Mouse (Mus musculus): ENCODE measurements around the gene Clrn3. TPM values are rescaled to one million over a fixed set of nuclear protein-coding genes. Genes with fewer than 3 reads are reported as not detected.
"Not testable (repeated sequence)": the region's sequence is repeated elsewhere in the genome, so short reads cannot be mapped to it uniquely, and the experiment has no call there.

Clrn3 gene
- polyA plus RNA-seq, 1 experiment from 2014 or later: not detected

DNA sequence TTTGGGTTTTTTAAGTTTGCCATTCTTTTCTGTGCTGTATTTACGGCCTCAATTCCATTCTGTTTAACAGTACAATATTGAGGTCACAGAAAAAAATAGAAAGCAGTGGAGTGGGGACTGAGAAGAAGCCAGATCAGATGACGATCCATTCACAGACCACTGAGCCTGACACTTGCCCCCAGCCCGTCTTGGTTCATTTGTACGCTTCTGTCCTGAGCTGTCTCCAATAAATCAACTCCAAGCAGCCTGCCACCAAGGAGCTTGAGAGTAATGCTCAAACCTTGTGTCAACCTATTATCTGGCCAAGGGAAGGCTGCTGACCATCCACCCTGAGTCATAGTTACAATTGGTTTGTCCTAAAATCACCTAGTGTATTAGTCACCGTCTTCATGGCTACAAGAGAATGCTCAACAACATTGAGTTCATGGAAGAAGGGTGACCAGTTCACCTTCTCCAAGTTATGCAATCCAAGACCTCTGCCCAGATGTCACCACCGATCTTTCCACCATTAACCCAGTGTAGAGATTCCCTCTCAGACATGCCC is 4.0 kb downstream of the Clrn3 start:
- no peaks in the 10 kb centered on the region for H3K4me1 ChIP-seq (replicated peaks; ENCODE audit: control insufficient read depth, insufficient read depth, low read length)
- H3K27ac ChIP-seq (ENCODE audit: low read length): no peak overlapping the region
- H3K36me3 ChIP-seq (ENCODE audit: control insufficient read depth, insufficient read depth): no peaks in the 10 kb centered on the region
- H3K4me2 ChIP-seq (ENCODE audit: low read length): no peak overlapping the region
- 90% methylated on average over 6 of the region's 6 CpGs for WGBS
- H3K4me3 ChIP-seq (replicated peaks; ENCODE audit: low read length): no peak overlapping the region
- H3K9ac ChIP-seq (replicated peaks; ENCODE audit: low read depth, low read length): no peak overlapping the region
- H3K27me3 ChIP-seq (replicated peaks; ENCODE audit: control insufficient read depth, insufficient read depth, low read length): no peaks in the 10 kb centered on the region
- no peaks in the 10 kb centered on the region for H3K9me3 ChIP-seq (ENCODE audit: control insufficient read depth, low read length)
- ATAC-seq: no peak

DNA sequence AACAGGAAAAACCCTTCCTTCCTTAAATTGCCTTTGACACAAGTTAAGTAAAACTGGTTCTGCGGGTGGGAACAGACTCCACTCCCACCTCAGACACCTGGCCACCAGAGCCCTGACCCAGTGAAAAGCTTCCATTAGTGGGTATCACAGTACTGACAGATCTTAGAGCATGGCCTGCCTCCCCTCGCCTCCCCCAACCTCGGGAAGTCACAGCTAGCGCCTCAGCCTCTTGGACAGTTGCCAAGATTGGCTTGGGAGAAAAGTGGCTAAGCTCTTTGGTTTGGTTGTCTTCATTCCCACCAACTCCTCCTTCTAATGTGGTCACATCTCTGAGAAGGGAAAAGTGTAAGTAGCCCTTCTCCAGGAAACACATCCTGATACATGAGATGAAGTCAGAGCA is 4.5 kb downstream of the Clrn3 start:
- Histone ChIP-seq H3K4me2 (ENCODE audit: low read length) (no peak overlapping the region), H3K4me1 (replicated peaks; ENCODE audit: control insufficient read depth, insufficient read depth, low read length) (no peaks in the 10 kb centered on the region), H3K27me3 (replicated peaks; ENCODE audit: control insufficient read depth, insufficient read depth, low read length) (no peaks in the 10 kb centered on the region), H3K36me3 (ENCODE audit: control insufficient read depth, insufficient read depth) (no peaks in the 10 kb centered on the region), H3K4me3 (replicated peaks; ENCODE audit: low read length) (no peak overlapping the region), H3K9ac (replicated peaks; ENCODE audit: low read depth, low read length) (no peak overlapping the region), H3K9me3 (ENCODE audit: control insufficient read depth, low read length) (no peaks in the 10 kb centered on the region), H3K27ac (ENCODE audit: low read length) (no peak overlapping the region)
- 31% methylated on average over 4 of the region's 4 CpGs for WGBS
- ATAC-seq: no peak

DNA sequence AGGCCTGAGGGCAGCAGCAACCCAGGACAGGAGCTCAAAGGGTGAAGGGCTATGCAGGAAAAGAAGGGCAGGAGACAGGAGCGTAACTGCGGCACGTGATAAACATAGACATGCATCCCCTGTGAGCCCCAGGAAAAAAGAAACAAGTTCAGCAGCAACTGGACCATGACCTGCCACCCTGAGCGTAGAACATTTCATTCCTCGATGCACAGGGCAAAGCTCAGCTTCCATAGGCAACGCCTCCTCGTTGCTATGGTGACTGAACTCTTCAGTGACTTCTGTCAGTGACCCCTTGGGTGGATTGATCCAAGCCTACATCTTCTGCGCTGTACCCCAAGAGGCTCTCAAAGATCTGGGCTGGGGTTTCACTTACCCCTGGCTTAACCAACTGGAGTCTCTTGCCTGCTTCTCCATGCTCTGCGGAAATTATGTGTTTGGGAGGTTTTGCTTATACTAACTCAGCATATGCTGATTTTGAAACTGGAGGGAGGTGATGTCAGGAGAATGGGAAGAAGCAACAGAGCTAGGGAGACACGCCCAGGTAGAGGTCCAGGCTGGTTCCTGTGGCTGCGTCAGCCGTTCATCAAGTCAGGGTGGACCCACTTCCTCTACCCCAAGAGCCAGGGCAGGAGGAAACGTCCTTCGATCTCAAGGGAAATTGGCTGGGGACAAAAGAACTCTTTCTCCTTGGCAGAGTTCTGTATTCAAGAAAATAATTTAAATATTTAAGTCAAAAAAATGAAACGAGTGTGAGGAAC is 6.5 kb downstream of the Clrn3 start:
- Histone ChIP-seq H3K4me1 (replicated peaks; ENCODE audit: control insufficient read depth, insufficient read depth, low read length) (no peaks in the 10 kb centered on the region), H3K4me2 (ENCODE audit: low read length) (no peak overlapping the region), H3K9me3 (ENCODE audit: control insufficient read depth, low read length) (no peaks in the 10 kb centered on the region), H3K27ac (ENCODE audit: low read length) (no peak overlapping the region), H3K4me3 (replicated peaks; ENCODE audit: low read length) (no peak overlapping the region), H3K9ac (replicated peaks; ENCODE audit: low read depth, low read length) (no peak overlapping the region), H3K36me3 (ENCODE audit: control insufficient read depth, insufficient read depth) (no peaks in the 10 kb centered on the region), H3K27me3 (replicated peaks; ENCODE audit: control insufficient read depth, insufficient read depth, low read length) (no peaks in the 10 kb centered on the region)
- no peak for ATAC-seq
- 76% methylated on average over 15 of the region's 15 CpGs for WGBS

DNA sequence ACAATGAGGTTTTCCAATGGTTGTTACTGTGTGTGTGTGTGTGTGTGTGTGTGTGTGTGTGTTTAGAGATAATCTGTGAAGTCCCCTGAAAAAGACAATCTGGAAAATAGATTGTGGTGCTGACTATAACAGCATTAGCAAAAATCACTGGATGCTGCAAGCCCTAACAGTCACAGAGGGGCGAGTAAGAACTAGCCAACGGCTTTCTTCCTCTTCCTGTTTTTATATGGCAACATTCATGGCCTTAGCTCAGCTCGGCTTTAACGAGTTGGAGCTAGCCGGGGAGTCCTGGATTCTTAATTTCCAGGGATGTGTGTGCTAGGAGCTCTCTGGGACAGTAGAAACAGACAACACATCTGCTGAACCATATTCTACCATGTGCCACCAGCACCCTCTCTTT is 8.2 kb downstream of the Clrn3 start:
- ATAC-seq: no peak
- 59% methylated on average over 5 of the region's 5 CpGs for WGBS

DNA sequence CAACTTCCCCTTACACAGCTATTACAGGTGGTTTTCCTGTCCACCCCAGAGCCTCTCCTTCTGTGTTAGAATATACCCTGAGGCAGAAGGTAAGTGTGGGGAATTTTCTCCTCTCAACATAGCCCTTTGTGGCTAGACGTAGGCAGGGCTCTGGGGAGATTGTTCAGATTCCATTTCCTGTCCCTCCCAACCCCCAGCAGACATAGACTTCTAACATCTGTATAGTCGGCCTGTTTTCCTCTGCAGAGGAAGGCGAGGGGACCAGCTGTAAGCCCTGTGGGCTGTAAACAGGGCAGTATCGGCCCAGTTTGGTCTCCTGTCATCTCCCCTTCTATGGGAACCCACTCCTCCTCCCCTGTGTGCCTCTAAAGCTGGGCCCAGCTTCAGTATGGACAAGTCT is 11.3 kb downstream of the Clrn3 start:
- H3K9me3 ChIP-seq (ENCODE audit: control insufficient read depth, low read length): no peaks in the 10 kb centered on the region
- H3K27me3 ChIP-seq (replicated peaks; ENCODE audit: control insufficient read depth, insufficient read depth, low read length): no peaks in the 10 kb centered on the region
- 72% methylated on average over 4 of the region's 4 CpGs for WGBS
- no peak overlapping the region for H3K4me3 ChIP-seq (replicated peaks; ENCODE audit: low read length)
- H3K4me1 ChIP-seq (replicated peaks; ENCODE audit: control insufficient read depth, insufficient read depth, low read length): no peaks in the 10 kb centered on the region
- no peak overlapping the region for H3K4me2 ChIP-seq (ENCODE audit: low read length)
- H3K9ac ChIP-seq (replicated peaks; ENCODE audit: low read depth, low read length): no peak overlapping the region
- ATAC-seq: no peak
- H3K36me3 ChIP-seq (ENCODE audit: control insufficient read depth, insufficient read depth): no peaks in the 10 kb centered on the region
- no peak overlapping the region for H3K27ac ChIP-seq (ENCODE audit: low read length)

More for the DNA sequence above, 8.2 kb downstream of the Clrn3 start:
- Histone ChIP-seq H3K27ac (ENCODE audit: low read length) (no peak overlapping the region), H3K4me3 (replicated peaks; ENCODE audit: low read length) (no peak overlapping the region), H3K36me3 (ENCODE audit: control insufficient read depth, insufficient read depth) (no peaks in the 10 kb centered on the region), H3K9me3 (ENCODE audit: control insufficient read depth, low read length) (no peaks in the 10 kb centered on the region), H3K4me1 (replicated peaks; ENCODE audit: control insufficient read depth, insufficient read depth, low read length) (no peaks in the 10 kb centered on the region), H3K4me2 (ENCODE audit: low read length) (no peak overlapping the region), H3K27me3 (replicated peaks; ENCODE audit: control insufficient read depth, insufficient read depth, low read length) (no peaks in the 10 kb centered on the region), H3K9ac (replicated peaks; ENCODE audit: low read depth, low read length) (no peak overlapping the region)

DNA sequence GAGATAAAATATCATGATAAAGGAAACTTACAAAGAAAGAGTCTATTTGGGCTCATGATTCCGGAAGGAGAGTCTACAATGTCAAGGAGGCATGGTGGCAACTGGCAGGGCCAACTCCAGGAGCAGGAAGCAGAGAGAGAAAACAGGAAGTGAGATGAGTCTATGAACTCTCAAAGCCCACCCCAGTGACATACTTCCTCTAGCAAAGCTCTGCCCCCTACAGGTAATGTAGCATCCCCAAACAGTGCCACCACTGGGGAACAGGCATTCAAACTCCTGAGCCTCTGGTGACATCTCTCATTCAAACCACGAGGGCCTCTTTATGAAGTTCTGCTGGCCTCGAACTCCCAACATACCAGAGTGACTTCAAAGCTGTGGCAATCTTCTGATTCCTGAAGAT is 16.7 kb downstream of the Clrn3 start:
- H3K4me1 ChIP-seq (replicated peaks; ENCODE audit: control insufficient read depth, insufficient read depth, low read length): no peaks in the 10 kb centered on the region
- no peak overlapping the region for H3K4me2 ChIP-seq (ENCODE audit: low read length)
- H3K27me3 ChIP-seq (replicated peaks; ENCODE audit: control insufficient read depth, insufficient read depth, low read length): no peaks in the 10 kb centered on the region
- H3K4me3 ChIP-seq (replicated peaks; ENCODE audit: low read length): no peak overlapping the region
- no peak overlapping the region for H3K9ac ChIP-seq (replicated peaks; ENCODE audit: low read depth, low read length)
- H3K9me3 ChIP-seq (ENCODE audit: control insufficient read depth, low read length): no peaks in the 10 kb centered on the region
- H3K36me3 ChIP-seq (ENCODE audit: control insufficient read depth, insufficient read depth): no peaks in the 10 kb centered on the region
- WGBS: 85% methylated on average over 3 of the region's 3 CpGs
- no peak for ATAC-seq
- no peak overlapping the region for H3K27ac ChIP-seq (ENCODE audit: low read length)

DNA sequence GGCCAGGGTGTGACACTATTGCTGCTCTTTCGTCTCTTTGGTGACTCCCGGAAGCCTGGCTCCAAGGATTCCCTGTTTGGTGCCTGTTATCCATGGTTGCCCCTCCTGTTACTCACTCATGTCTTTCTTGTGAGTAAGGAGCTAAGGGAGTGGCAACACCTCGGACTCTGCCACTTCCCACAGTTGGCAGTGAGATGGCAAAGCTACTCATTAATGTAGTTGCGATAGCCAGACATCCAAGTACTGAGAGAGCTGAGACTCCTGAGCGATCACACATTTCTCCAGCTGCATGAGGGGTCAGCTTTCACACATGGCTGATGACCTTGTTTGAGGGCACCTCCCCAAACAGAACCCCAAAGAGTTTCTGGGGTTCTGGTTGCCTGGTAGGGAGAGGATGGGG is 18.0 kb downstream of the Clrn3 start:
- Histone ChIP-seq H3K4me3 (replicated peaks; ENCODE audit: low read length) (no peak overlapping the region), H3K27ac (ENCODE audit: low read length) (no peak overlapping the region), H3K9ac (replicated peaks; ENCODE audit: low read depth, low read length) (no peak overlapping the region), H3K4me1 (replicated peaks; ENCODE audit: control insufficient read depth, insufficient read depth, low read length) (no peaks in the 10 kb centered on the region), H3K27me3 (replicated peaks; ENCODE audit: control insufficient read depth, insufficient read depth, low read length) (no peaks in the 10 kb centered on the region), H3K4me2 (ENCODE audit: low read length) (no peak overlapping the region), H3K9me3 (ENCODE audit: control insufficient read depth, low read length) (no peaks in the 10 kb centered on the region), H3K36me3 (ENCODE audit: control insufficient read depth, insufficient read depth) (no peaks in the 10 kb centered on the region)
- 88% methylated on average over 5 of the region's 5 CpGs for WGBS
- no peak for ATAC-seq

DNA sequence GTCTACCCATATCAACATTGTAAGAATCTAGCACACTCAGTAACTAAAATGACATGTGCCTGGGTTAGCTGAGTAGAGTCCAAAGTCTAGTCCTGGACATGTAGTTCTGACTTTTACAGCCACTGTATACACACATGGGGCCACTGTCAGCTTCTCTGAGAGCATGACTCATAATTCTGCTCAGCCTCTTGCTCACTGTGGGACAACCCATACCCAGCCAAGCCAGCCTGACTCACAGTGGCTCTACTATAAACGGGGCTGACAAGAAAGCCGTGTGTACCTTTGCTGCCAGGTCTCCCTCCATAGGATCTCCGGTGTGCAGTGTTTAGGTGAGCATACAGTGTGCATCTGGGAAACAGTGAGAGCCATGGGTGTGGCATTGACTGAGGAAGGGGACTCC is 19.2 kb downstream of the Clrn3 start:
- Histone ChIP-seq H3K4me1 (replicated peaks; ENCODE audit: control insufficient read depth, insufficient read depth, low read length) (no peaks in the 10 kb centered on the region), H3K9me3 (ENCODE audit: control insufficient read depth, low read length) (no peaks in the 10 kb centered on the region), H3K27me3 (replicated peaks; ENCODE audit: control insufficient read depth, insufficient read depth, low read length) (no peaks in the 10 kb centered on the region), H3K27ac (ENCODE audit: low read length) (no peak overlapping the region), H3K4me3 (replicated peaks; ENCODE audit: low read length) (no peak overlapping the region), H3K9ac (replicated peaks; ENCODE audit: low read depth, low read length) (no peak overlapping the region), H3K4me2 (ENCODE audit: low read length) (no peak overlapping the region), H3K36me3 (ENCODE audit: control insufficient read depth, insufficient read depth) (no peaks in the 10 kb centered on the region)
- WGBS: 95% methylated on average over 3 of the region's 3 CpGs
- ATAC-seq: no peak

DNA sequence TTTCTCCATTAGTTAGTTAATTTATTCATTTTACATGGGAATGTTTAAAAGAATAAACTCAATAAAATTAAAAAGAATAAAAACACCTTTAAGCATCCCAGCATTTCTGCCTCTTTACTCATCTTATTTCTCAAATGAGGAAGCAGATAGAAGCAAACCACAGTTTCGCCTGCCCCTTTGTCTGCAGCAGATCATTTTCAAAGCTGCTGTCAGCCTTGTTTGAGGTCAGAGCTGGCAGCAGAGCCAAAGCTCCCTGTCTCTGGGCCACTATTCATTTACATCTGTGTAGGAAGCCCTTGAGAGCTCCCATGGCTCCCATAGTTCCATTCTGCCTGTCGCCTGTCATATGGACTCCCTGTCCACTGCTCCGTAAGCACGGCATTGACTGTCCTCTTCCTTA is 19.9 kb downstream of the Clrn3 start:
- H3K27ac ChIP-seq (ENCODE audit: low read length): no peak overlapping the region
- H3K4me3 ChIP-seq (replicated peaks; ENCODE audit: low read length): no peak overlapping the region
- 73% methylated on average over 4 of the region's 4 CpGs for WGBS
- no peaks in the 10 kb centered on the region for H3K4me1 ChIP-seq (replicated peaks; ENCODE audit: control insufficient read depth, insufficient read depth, low read length)
- no peak overlapping the region for H3K4me2 ChIP-seq (ENCODE audit: low read length)
- H3K9me3 ChIP-seq (ENCODE audit: control insufficient read depth, low read length): no peaks in the 10 kb centered on the region
- H3K27me3 ChIP-seq (replicated peaks; ENCODE audit: control insufficient read depth, insufficient read depth, low read length): no peaks in the 10 kb centered on the region
- no peak overlapping the region for H3K9ac ChIP-seq (replicated peaks; ENCODE audit: low read depth, low read length)
- ATAC-seq: no peak
- no peaks in the 10 kb centered on the region for H3K36me3 ChIP-seq (ENCODE audit: control insufficient read depth, insufficient read depth)

DNA sequence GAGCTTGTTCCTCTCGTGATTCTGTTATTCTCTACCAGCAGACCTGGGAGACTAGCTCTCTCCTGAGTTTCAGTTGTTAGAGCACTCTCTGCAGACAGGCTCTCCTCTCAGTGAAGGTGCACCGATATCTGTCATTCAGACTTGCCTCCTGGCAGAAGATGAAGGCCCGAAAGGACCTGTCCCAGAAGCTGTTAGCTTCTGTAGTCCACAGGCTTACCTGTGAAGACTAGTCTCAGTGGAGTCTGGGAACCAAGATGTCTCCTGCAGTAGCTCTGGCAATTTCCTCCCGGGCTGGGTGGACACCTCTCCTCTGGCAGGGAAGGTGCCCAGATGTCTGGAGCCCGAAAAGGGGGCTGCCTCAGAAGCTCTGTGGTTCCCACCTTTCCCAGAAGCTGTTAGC is 21.9 kb downstream of the Clrn3 start:
- not testable (repeated sequence) for H3K4me3 ChIP-seq (replicated peaks; ENCODE audit: low read length); H3K9ac ChIP-seq (replicated peaks; ENCODE audit: low read depth, low read length); H3K27ac ChIP-seq (ENCODE audit: low read length); H3K4me1 ChIP-seq (replicated peaks; ENCODE audit: control insufficient read depth, insufficient read depth, low read length); H3K36me3 ChIP-seq (ENCODE audit: control insufficient read depth, insufficient read depth); H3K27me3 ChIP-seq (replicated peaks; ENCODE audit: control insufficient read depth, insufficient read depth, low read length); H3K4me2 ChIP-seq (ENCODE audit: low read length); H3K9me3 ChIP-seq (ENCODE audit: control insufficient read depth, low read length); ATAC-seq
- 90% methylated on average over 5 of the region's 5 CpGs for WGBS

Data from forebrain, embryonic 16.5 days (tissue).